Mouse (Mus musculus): ENCODE measurements at regions not wholly inside any gene's neighbourhood (a gene's known extent, or its start where the extent isn't known, plus 50 kb on each side); places are given as distances from the start of the nearest gene placed in this dataset.

GRCm38 (mm10) chr12:5764026-5764425 is 388.5 kb upstream of the Klhl29 start:
- no peak overlapping the region for H3K4me3 ChIP-seq (replicated peaks; ENCODE audit: low read depth, low read length)
- H3K9me3 ChIP-seq (ENCODE audit: control insufficient read depth, low read length) = no peaks in the 10 kb centered on the region
- 58% methylated on average over 1 of the region's 1 CpGs for WGBS
- no peak overlapping the region for H3K4me2 ChIP-seq (ENCODE audit: low read length)
- H3K27ac ChIP-seq (replicated peaks; ENCODE audit: low read depth, low read length) = no peak overlapping the region
- peak; percentile 64 for DNase-seq
- no peaks in the 10 kb centered on the region for H3K27me3 ChIP-seq (ENCODE audit: control insufficient read depth, insufficient read depth, low read length)
- H3K9ac ChIP-seq (replicated peaks; ENCODE audit: low read length) = no peak overlapping the region
- ATAC-seq (ENCODE audit: low FRiP score, low TSS enrichment) = peak; percentile 58; the same call in 1 of the 2 replicates
- H3K4me1 ChIP-seq (ENCODE audit: control insufficient read depth, insufficient read depth, low read length) = peaks cover 12% of the 10 kb centered on the region; the same call in 1 of the 2 replicates
- no peaks in the 10 kb centered on the region for H3K36me3 ChIP-seq (ENCODE audit: control insufficient read depth, insufficient read depth, low read length)

- 91% methylated on average over 6 of the region's 6 CpGs for WGBS
- DNase-seq (no peak), ATAC-seq (ENCODE audit: low FRiP score, low TSS enrichment) (no peak)
- H3K4me3 ChIP-seq (replicated peaks; ENCODE audit: low read depth, low read length) = no peak overlapping the region
- peaks cover 12% of the 10 kb centered on the region; the same call in 1 of the 2 replicates for H3K4me1 ChIP-seq (ENCODE audit: control insufficient read depth, insufficient read depth, low read length)
- H3K27me3 ChIP-seq (ENCODE audit: control insufficient read depth, insufficient read depth, low read length) = no peaks in the 10 kb centered on the region
- no peak overlapping the region for H3K9ac ChIP-seq (replicated peaks; ENCODE audit: low read length)
- no peak overlapping the region for H3K27ac ChIP-seq (replicated peaks; ENCODE audit: low read depth, low read length)
- no peaks in the 10 kb centered on the region for H3K36me3 ChIP-seq (ENCODE audit: control insufficient read depth, insufficient read depth, low read length)
- no peaks in the 10 kb centered on the region for H3K9me3 ChIP-seq (ENCODE audit: control insufficient read depth, low read length)
- H3K4me2 ChIP-seq (ENCODE audit: low read length) = no peak overlapping the region
Measured at GRCm38 (mm10) chr12:5762306-5762927, 386.9 kb upstream of the Klhl29 start.

GRCm38 (mm10) chr12:5759485-5759884 is 384.0 kb upstream of the Klhl29 start:
- Histone ChIP-seq H3K4me1 (ENCODE audit: control insufficient read depth, insufficient read depth, low read length) (peaks cover 7% of the 10 kb centered on the region; the same call in 1 of the 2 replicates), H3K36me3 (ENCODE audit: control insufficient read depth, insufficient read depth, low read length) (no peaks in the 10 kb centered on the region), H3K4me2 (ENCODE audit: low read length) (no peak overlapping the region), H3K9me3 (ENCODE audit: control insufficient read depth, low read length) (no peaks in the 10 kb centered on the region), H3K9ac (replicated peaks; ENCODE audit: low read length) (no peak overlapping the region), H3K27ac (replicated peaks; ENCODE audit: low read depth, low read length) (no peak overlapping the region), H3K4me3 (replicated peaks; ENCODE audit: low read depth, low read length) (no peak overlapping the region), H3K27me3 (ENCODE audit: control insufficient read depth, insufficient read depth, low read length) (no peaks in the 10 kb centered on the region)
- no peak for DNase-seq
- no peak for ATAC-seq (ENCODE audit: low FRiP score, low TSS enrichment)
- 83% methylated on average over 3 of the region's 3 CpGs for WGBS

GRCm38 (mm10) chr12:5757766-5758165 is 382.3 kb upstream of the Klhl29 start:
- no peak overlapping the region for H3K4me3 ChIP-seq (replicated peaks; ENCODE audit: low read depth, low read length)
- no peaks in the 10 kb centered on the region for H3K4me1 ChIP-seq (ENCODE audit: control insufficient read depth, insufficient read depth, low read length)
- WGBS = 85% methylated on average over 2 of the region's 2 CpGs
- DNase-seq = no peak
- no peaks in the 10 kb centered on the region for H3K9me3 ChIP-seq (ENCODE audit: control insufficient read depth, low read length)
- H3K27ac ChIP-seq (replicated peaks; ENCODE audit: low read depth, low read length) = no peak overlapping the region
- no peaks in the 10 kb centered on the region for H3K36me3 ChIP-seq (ENCODE audit: control insufficient read depth, insufficient read depth, low read length)
- no peak overlapping the region for H3K9ac ChIP-seq (replicated peaks; ENCODE audit: low read length)
- H3K27me3 ChIP-seq (ENCODE audit: control insufficient read depth, insufficient read depth, low read length) = no peaks in the 10 kb centered on the region
- no peak overlapping the region for H3K4me2 ChIP-seq (ENCODE audit: low read length)
- no peak for ATAC-seq (ENCODE audit: low FRiP score, low TSS enrichment)

- no peaks in the 10 kb centered on the region for H3K9me3 ChIP-seq (ENCODE audit: control insufficient read depth, low read length)
- ATAC-seq (ENCODE audit: low FRiP score, low TSS enrichment) = no peak
- 92% methylated on average over 4 of the region's 4 CpGs for WGBS
- H3K36me3 ChIP-seq (ENCODE audit: control insufficient read depth, insufficient read depth, low read length) = no peaks in the 10 kb centered on the region
- H3K4me3 ChIP-seq (replicated peaks; ENCODE audit: low read depth, low read length) = no peak overlapping the region
- no peak overlapping the region for H3K27ac ChIP-seq (replicated peaks; ENCODE audit: low read depth, low read length)
- H3K27me3 ChIP-seq (ENCODE audit: control insufficient read depth, insufficient read depth, low read length) = no peaks in the 10 kb centered on the region
- no peak overlapping the region for H3K4me2 ChIP-seq (ENCODE audit: low read length)
- H3K4me1 ChIP-seq (ENCODE audit: control insufficient read depth, insufficient read depth, low read length) = no peaks in the 10 kb centered on the region
- H3K9ac ChIP-seq (replicated peaks; ENCODE audit: low read length) = no peak overlapping the region
- DNase-seq = no peak
Measured at GRCm38 (mm10) chr12:5757361-5757760, 381.9 kb upstream of the Klhl29 start.

- DNase-seq (no peak), ATAC-seq (ENCODE audit: low FRiP score, low TSS enrichment) (no peak)
- H3K9me3 ChIP-seq (ENCODE audit: control insufficient read depth, low read length) = no peaks in the 10 kb centered on the region
- H3K9ac ChIP-seq (replicated peaks; ENCODE audit: low read length) = no peak overlapping the region
- no peaks in the 10 kb centered on the region; the same call in 1 of the 2 replicates for H3K27me3 ChIP-seq (ENCODE audit: control insufficient read depth, insufficient read depth, low read length)
- H3K4me1 ChIP-seq (ENCODE audit: control insufficient read depth, insufficient read depth, low read length) = no peaks in the 10 kb centered on the region
- no peak overlapping the region for H3K27ac ChIP-seq (replicated peaks; ENCODE audit: low read depth, low read length)
- no peaks in the 10 kb centered on the region for H3K36me3 ChIP-seq (ENCODE audit: control insufficient read depth, insufficient read depth, low read length)
- no peak overlapping the region for H3K4me3 ChIP-seq (replicated peaks; ENCODE audit: low read depth, low read length)
- H3K4me2 ChIP-seq (ENCODE audit: low read length) = no peak overlapping the region
- WGBS = 85% methylated on average over 1 of the region's 1 CpGs
Measured at GRCm38 (mm10) chr12:5753831-5754230, 378.3 kb upstream of the Klhl29 start.

- H3K4me2 ChIP-seq (ENCODE audit: low read length) = no peak overlapping the region
- no peak overlapping the region for H3K9ac ChIP-seq (replicated peaks; ENCODE audit: low read length)
- WGBS = 96% methylated on average over 2 of the region's 2 CpGs
- DNase-seq = no peak
- ATAC-seq (ENCODE audit: low FRiP score, low TSS enrichment) = no peak
- peaks cover 3% of the 10 kb centered on the region for H3K9me3 ChIP-seq (ENCODE audit: control insufficient read depth, low read length)
- H3K4me1 ChIP-seq (ENCODE audit: control insufficient read depth, insufficient read depth, low read length) = no peaks in the 10 kb centered on the region
- H3K4me3 ChIP-seq (replicated peaks; ENCODE audit: low read depth, low read length) = no peak overlapping the region
- H3K27ac ChIP-seq (replicated peaks; ENCODE audit: low read depth, low read length) = no peak overlapping the region
- no peaks in the 10 kb centered on the region for H3K27me3 ChIP-seq (ENCODE audit: control insufficient read depth, insufficient read depth, low read length)
- no peaks in the 10 kb centered on the region for H3K36me3 ChIP-seq (ENCODE audit: control insufficient read depth, insufficient read depth, low read length)
Measured at GRCm38 (mm10) chr12:5744086-5744709, 368.7 kb upstream of the Klhl29 start.

- H3K9me3 ChIP-seq (ENCODE audit: control insufficient read depth, low read length) = no peaks in the 10 kb centered on the region
- H3K9ac ChIP-seq (replicated peaks; ENCODE audit: low read length) = no peak overlapping the region
- ATAC-seq (ENCODE audit: low FRiP score, low TSS enrichment) (no peak), DNase-seq (no peak)
- H3K27me3 ChIP-seq (ENCODE audit: control insufficient read depth, insufficient read depth, low read length) = no peaks in the 10 kb centered on the region
- no peak overlapping the region for H3K4me2 ChIP-seq (ENCODE audit: low read length)
- 74% methylated on average over 1 of the region's 1 CpGs for WGBS
- no peaks in the 10 kb centered on the region for H3K36me3 ChIP-seq (ENCODE audit: control insufficient read depth, insufficient read depth, low read length)
- H3K4me3 ChIP-seq (replicated peaks; ENCODE audit: low read depth, low read length) = no peak overlapping the region
- no peaks in the 10 kb centered on the region for H3K4me1 ChIP-seq (ENCODE audit: control insufficient read depth, insufficient read depth, low read length)
- no peak overlapping the region for H3K27ac ChIP-seq (replicated peaks; ENCODE audit: low read depth, low read length)
Measured at GRCm38 (mm10) chr12:5736066-5736465, 360.6 kb upstream of the Klhl29 start.

GRCm38 (mm10) chr12:5734902-5735301 is 359.4 kb upstream of the Klhl29 start:
- H3K4me2 ChIP-seq (ENCODE audit: low read length) = no peak overlapping the region
- 89% methylated on average over 3 of the region's 3 CpGs for WGBS
- no peak for ATAC-seq (ENCODE audit: low FRiP score, low TSS enrichment)

More at GRCm38 (mm10) chr12:5734902-5735301, 359.4 kb upstream of the Klhl29 start:
- H3K27ac ChIP-seq (replicated peaks; ENCODE audit: low read depth, low read length) = no peak overlapping the region
- H3K9ac ChIP-seq (replicated peaks; ENCODE audit: low read length) = no peak overlapping the region
- no peaks in the 10 kb centered on the region for H3K27me3 ChIP-seq (ENCODE audit: control insufficient read depth, insufficient read depth, low read length)
- no peaks in the 10 kb centered on the region for H3K9me3 ChIP-seq (ENCODE audit: control insufficient read depth, low read length)
- DNase-seq = no peak
- H3K4me3 ChIP-seq (replicated peaks; ENCODE audit: low read depth, low read length) = no peak overlapping the region
- no peaks in the 10 kb centered on the region for H3K4me1 ChIP-seq (ENCODE audit: control insufficient read depth, insufficient read depth, low read length)
- H3K36me3 ChIP-seq (ENCODE audit: control insufficient read depth, insufficient read depth, low read length) = no peaks in the 10 kb centered on the region

Measured in midbrain, embryonic 14.5 days (tissue).